Mouse (Mus musculus): ENCODE results near the gene Chchd4.

Gene Chchd4

DNA sequence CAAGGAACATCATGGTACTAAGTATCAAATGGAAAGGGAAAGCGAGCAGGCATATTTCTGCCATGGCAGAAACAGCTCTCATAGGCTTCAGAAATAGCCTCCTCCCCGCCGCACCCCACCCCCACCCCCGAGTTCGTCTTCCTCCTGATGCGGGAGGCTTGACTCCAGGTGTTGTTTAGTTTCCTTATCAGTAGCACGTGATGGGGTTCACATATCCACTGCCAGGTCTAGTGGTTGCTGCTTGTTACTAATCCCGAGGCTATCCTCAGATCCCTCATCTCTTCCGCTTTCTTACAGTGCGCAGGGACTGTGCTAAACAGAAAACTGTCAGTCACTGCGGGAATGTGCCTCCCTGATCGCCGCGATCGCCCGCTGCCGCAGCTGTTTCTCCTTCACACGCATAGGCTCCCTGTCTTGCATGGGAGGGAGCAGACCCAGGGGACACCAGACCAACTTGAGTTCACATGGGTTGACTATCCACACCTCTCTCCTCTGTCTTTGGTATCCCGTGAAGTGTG, 32.1 kb downstream of the Chchd4 start:
- ChIA-PET CTCF (interaction anchor here in 3 of 4 experiments (0.6 to 1.7 kb wide), 7 partner anchors 45 to 452 kb away, joined by 3 to 5 read pairs (median 3); no protein-coding TSS in a partner anchor), POLR2A (interaction anchor here (0.6 to 4.2 kb wide), 55 partner anchors 9 to 681 kb away, joined by 3 to 56 read pairs (median 6); partner anchors contain the start of genes Chchd4 (in 4 of the 4), Tmem43 (in 4 of the 4), Iqsec1 (in 3 of the 4) and Hdac11 (in 2 of the 4))

DNA sequence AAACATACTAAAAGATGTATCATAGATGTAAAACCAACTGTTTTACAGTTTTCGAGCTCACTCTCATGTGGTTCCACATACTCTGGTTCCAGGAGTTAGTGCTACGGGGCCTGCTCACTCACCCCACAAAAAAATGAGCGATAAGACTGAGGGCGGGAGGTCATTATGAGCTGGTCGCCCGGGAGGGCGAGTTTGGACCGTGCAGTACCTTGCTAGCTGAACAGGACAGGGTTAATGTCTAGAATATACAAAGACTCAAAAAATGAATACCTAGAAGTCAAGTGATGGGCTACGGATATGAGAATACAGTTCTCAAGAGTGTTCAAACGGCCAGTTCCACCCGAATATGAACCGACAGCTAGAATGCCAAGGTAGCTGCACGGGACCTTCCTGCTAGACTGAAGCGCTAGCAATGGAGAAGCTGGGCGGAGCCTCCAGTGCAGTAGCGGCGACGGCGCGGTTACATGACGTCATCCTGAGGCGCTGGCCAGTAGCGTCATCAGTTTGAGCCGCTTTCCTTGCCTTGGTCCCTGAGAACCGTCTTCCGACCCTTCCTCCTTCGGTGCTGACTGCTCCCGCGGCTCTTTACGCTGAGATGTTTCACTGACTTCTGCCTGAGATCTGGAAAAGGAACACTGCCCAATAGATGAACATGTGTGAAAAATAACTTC, 32.7 kb downstream of the Chchd4 start:
- ChIA-PET POLR2A (interaction anchor here (0.6 to 4.2 kb wide), 67 partner anchors 9 to 680 kb away, joined by 3 to 56 read pairs (median 5); partner anchors contain the start of genes Chchd4 (in 4 of the 4), Tmem43 (in 4 of the 4), Iqsec1 (in 3 of the 4) and Wnt7a (in 3 of the 4)), CTCF (interaction anchor here in 3 of 4 experiments (0.6 to 1.7 kb wide), 12 partner anchors 30 to 452 kb away, joined by 3 to 5 read pairs (median 3); partner anchors contain the start of genes Hdac11 (in 1 of the 3) and Wnt7a (in 1 of the 3))

DNA sequence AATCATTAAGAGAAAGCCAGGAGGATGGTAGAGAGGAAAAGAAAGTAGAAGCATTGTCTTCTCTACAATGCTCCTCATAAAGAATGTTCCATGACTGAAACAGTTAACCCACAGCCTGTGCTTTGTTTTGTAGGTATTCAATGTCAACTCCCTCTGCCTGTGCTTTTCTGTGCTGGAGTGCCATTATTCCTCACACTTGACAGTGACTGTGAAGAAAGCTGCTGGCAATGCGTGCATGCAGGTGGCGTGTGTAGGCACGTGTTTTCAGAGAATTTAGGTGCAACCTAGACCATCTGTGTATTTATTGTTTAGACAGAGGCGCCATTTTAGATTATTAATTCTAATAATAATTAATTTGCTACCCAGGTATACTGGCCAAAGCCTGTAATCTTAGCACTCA, 49.2 kb downstream of the Chchd4 start:
- ChIA-PET CTCF (no interaction called here), POLR2A (interaction anchor here in 1 of 4 experiments (1.0 kb wide), 1 partner anchor 10 kb away, joined by 3 read pairs; no protein-coding TSS in a partner anchor)

DNA sequence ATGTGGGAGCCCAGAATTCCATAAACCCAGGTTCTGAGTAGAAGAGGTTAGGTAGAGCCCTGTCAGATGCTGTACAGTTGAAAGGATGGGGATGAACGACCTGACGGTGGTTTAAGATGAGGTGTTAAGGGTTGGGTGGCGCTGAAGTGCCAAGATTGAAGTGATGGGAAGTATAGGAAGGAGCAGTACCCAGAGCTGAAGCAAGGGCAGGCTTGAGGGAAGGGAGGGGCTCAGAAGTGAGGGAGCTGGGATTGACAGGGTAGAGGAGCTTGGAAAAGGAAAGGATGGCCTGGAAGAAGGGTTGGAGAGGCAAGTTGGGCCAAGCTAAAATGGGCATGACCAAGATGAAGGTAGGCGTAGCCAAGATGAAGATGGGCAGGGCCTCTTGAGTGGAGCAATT, 51.7 kb downstream of the Chchd4 start:
- POLR2A ChIA-PET: interaction anchor here in 2 of 4 experiments (0.8 to 1.4 kb wide), 6 partner anchors 19 to 433 kb away, joined by 3 to 9 read pairs (median 3); partner anchors contain the start of gene Iqsec1 (in 1 of the 2)
- CTCF ChIA-PET: interaction anchor here in 2 of 4 experiments (1.0 to 1.5 kb wide), 4 partner anchors 10 to 136 kb away, joined by 3 to 8 read pairs (median 4); partner anchors contain the start of gene Wnt7a (in 1 of the 2)

DNA sequence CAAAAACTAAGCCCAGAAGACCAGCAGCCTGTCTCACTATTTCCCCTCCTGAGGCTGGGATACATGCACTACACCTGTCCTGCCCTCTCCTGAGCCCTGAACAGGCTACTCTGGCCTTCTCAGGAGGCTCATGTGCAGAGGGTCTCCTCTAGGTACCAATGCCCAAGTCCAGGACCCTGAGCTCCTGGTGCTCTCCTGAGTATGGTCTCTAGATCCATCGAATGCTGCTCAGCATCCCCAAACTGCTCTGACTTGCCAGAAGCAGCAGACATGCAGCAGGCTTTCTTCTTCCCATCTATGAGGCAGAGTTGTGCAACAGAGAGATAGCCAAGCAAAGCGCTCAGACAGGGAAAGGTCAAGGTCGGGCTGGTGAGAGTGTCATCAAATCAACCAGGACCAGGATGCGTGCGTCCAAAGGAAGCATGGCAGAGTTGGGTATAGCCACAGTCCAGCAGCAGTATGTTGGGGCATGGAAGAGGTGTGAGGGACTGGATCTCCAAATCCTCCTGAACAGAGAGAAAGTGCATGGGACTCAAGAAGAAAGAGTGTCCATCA, 56.0 kb downstream of the Chchd4 start:
- POLR2A ChIA-PET: no interaction called here
- CTCF ChIA-PET: interaction anchor here in 2 of 4 experiments (0.7 to 7.7 kb wide), 3 partner anchors 132 to 565 kb away, joined by 3 to 276 read pairs (median 63); no protein-coding TSS in a partner anchor

DNA sequence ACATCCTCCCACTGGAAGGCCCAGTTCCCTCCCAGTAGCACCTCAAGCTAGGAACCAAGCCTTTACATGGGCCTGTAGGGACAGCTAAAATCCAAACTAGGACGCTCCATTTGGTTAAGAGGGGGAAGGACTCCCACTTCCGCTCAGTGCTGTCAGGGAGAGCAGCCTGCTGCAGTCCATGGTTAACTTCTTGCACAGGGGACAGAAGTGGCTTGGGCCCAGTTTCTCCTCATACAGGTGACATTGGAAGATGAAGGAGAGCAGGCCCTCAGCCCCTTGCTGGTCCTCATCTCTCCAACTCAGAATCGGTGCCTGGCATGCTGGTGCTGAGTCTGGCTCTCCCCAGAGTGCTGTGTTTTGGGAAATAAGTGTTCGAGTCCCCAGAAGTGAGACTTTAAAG, 57.2 kb downstream of the Chchd4 start:
- POLR2A ChIA-PET: interaction anchor here in 2 of 4 experiments (0.6 to 1.9 kb wide), 4 partner anchors 44 to 138 kb away, joined by 3 to 8 read pairs (median 3); no protein-coding TSS in a partner anchor

DNA sequence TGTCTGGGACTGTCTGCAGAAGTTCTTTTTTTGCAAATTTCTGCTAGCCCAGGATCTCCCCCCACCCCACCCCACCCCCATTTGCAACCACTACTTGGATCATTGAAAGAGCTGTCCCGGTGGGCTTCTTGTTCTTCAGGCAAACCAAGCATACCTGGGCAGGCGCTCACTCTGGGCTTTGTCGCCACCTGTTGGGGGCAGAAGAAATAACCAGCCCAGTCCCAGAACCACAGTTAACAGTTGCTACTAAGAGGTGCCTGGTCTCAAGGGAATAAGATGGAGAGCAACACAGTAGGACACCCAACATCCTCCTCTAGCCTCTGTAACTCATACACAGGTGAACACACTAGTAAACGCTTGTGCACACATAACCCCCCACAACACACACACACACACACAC, 58.5 kb downstream of the Chchd4 start:
- POLR2A ChIA-PET: interaction anchor here in 2 of 4 experiments (0.8 to 1.9 kb wide), 3 partner anchors 26 to 130 kb away, joined by 3 to 8 read pairs (median 3); no protein-coding TSS in a partner anchor
- CTCF ChIA-PET: interaction anchor here (0.6 to 7.7 kb wide), 27 partner anchors 11 to 643 kb away, joined by 3 to 276 read pairs (median 4); no protein-coding TSS in a partner anchor

More for the DNA sequence above, 57.2 kb downstream of the Chchd4 start:
- CTCF ChIA-PET: interaction anchor here (0.6 to 7.7 kb wide), 7 partner anchors 130 to 243 kb away, joined by 3 to 276 read pairs (median 7); no protein-coding TSS in a partner anchor
